8 mouse cellular contexts compared by ENCODE assay signal in genomic region chr4:114908829-114909601, GRCm38 (mm10). TPM values are rescaled to one million over a fixed set of nuclear protein-coding genes. Genes with fewer than 3 reads are reported as not detected.
DNase-seq lines count a peak whose midpoint lies in the region; ATAC-seq and TF ChIP-seq lines count a peak whose summit lies in the region.

Gene Foxd2 (minus strand): TSS chr4:114908873.

- intact Hi-C loops in heart, adult 2 months (cut with DNase I) = loop anchor here (5.0 kb wide), 2 partner anchors 78 to 148 kb away; partner anchors contain the start of genes Cmpk1 and Tal1

- peak within 1 kb of the TSS; percentile 84 for H3K4me2 ChIP-seq in liver, embryonic 15.5 days

- peak; percentile 42; the same call in 1 of the 2 replicates for TF ChIP-seq POLR2A in heart, adult 2 months (IDR thresholded peaks at IDR 0.05; ENCODE audit: insufficient read depth, low read depth, low read length)
- no peak for TF ChIP-seq POLR2A in kidney, adult 2 months (IDR thresholded peaks at IDR 0.05; ENCODE audit: low read depth, low read length)
- no peak for TF ChIP-seq POLR2A in testis, adult 2 months (IDR thresholded peaks at IDR 0.05; ENCODE audit: control insufficient read depth, low read depth, low read length)

- peak; percentile 81 for ATAC-seq in liver, embryonic 15.5 days (ENCODE audit: insufficient read depth)

- WGBS in embryonic facial prominence, embryonic 10.5 days = under 1% methylated on average over 62 of the region's 64 CpGs
- 1% methylated on average over 64 of the region's 64 CpGs for WGBS in heart, adult 2 months
- WGBS in kidney, adult 2 months = 2% methylated on average over 62 of the region's 64 CpGs
- under 1% methylated on average over 59 of the region's 64 CpGs for WGBS in liver, embryonic 15.5 days (ENCODE audit: insufficient replicate concordance)

- H3K27me3 ChIP-seq in embryonic facial prominence, embryonic 10.5 days (replicated peaks; ENCODE audit: low read depth, poor library complexity, severe bottlenecking) = peaks cover 100% of the 10 kb centered on the region
- peaks cover 18% of the 10 kb centered on the region for H3K27me3 ChIP-seq in heart, adult 2 months (ENCODE audit: control insufficient read depth, insufficient read depth, low read length)
- H3K27me3 ChIP-seq in kidney, adult 2 months (replicated peaks; ENCODE audit: control insufficient read depth, insufficient read depth, low read length) = peaks cover 2% of the 10 kb centered on the region
- H3K27me3 ChIP-seq in liver, embryonic 15.5 days = peaks cover 100% of the 10 kb centered on the region
- peaks cover 8% of the 10 kb centered on the region for H3K27me3 ChIP-seq in testis, adult 2 months (ENCODE audit: control insufficient read depth, insufficient read depth, low read length)

- peak; percentile 96 to 97 for DNase-seq in B cell, adult 2 months
- peak; percentile 85 for DNase-seq in adrenal gland, adult 8-10 months
- DNase-seq in embryonic facial prominence, embryonic 10.5 days (ENCODE audit: low spot score) = peak; percentile 97
- peak; percentile 91 to 92 for DNase-seq in heart, adult 2 months
- peak; percentile 90 for DNase-seq in kidney, adult 2 months
- peak; percentile 97 for DNase-seq in neural tube, embryonic 10.5 days (ENCODE audit: extremely low spot score, low spot score)

- H3K9ac ChIP-seq in heart, adult 2 months (ENCODE audit: low read depth, low read length) = peak within 1 kb of the TSS; percentile 85
- peak within 1 kb of the TSS; percentile 15; the same call in 1 of the 2 replicates for H3K9ac ChIP-seq in liver, embryonic 15.5 days

- H3K4me1 ChIP-seq in embryonic facial prominence, embryonic 10.5 days = peaks cover 79% of the 10 kb centered on the region
- no peaks in the 10 kb centered on the region; the same call in 1 of the 2 replicates for H3K4me1 ChIP-seq in heart, adult 2 months (ENCODE audit: control insufficient read depth, insufficient read depth, low read length)
- no peaks in the 10 kb centered on the region for H3K4me1 ChIP-seq in kidney, adult 2 months (ENCODE audit: control insufficient read depth, insufficient read depth, low read length)
- H3K4me1 ChIP-seq in liver, embryonic 15.5 days (replicated peaks) = peaks cover 27% of the 10 kb centered on the region
- H3K4me1 ChIP-seq in testis, adult 2 months (ENCODE audit: control insufficient read depth, insufficient read depth, low read length) = peaks cover 22% of the 10 kb centered on the region

- H3K4me3 ChIP-seq in embryonic facial prominence, embryonic 10.5 days = peak within 1 kb of the TSS; percentile 75
- H3K4me3 ChIP-seq in heart, adult 2 months = peak within 1 kb of the TSS; percentile 80
- H3K4me3 ChIP-seq in kidney, adult 2 months (ENCODE audit: insufficient read depth, low read depth, low read length) = peak within 1 kb of the TSS; percentile 68
- H3K4me3 ChIP-seq in liver, embryonic 15.5 days (replicated peaks) = peak within 1 kb of the TSS; percentile 58
- H3K4me3 ChIP-seq in testis, adult 2 months (ENCODE audit: control insufficient read depth, low read depth, low read length) = peak within 1 kb of the TSS; percentile 82

- H3K36me3 ChIP-seq in embryonic facial prominence, embryonic 10.5 days (replicated peaks) = no peaks in the 10 kb centered on the region; the same call in 1 of the 2 replicates
- no peaks in the 10 kb centered on the region for H3K36me3 ChIP-seq in heart, adult 2 months (ENCODE audit: control insufficient read depth, insufficient read depth, low read length)
- H3K36me3 ChIP-seq in kidney, adult 2 months (ENCODE audit: control insufficient read depth, insufficient read depth, low read length) = no peaks in the 10 kb centered on the region
- no peaks in the 10 kb centered on the region for H3K36me3 ChIP-seq in liver, embryonic 15.5 days (replicated peaks)
- no peaks in the 10 kb centered on the region for H3K36me3 ChIP-seq in testis, adult 2 months (ENCODE audit: control insufficient read depth, insufficient read depth, low read length)

- no peaks in the 10 kb centered on the region for H3K9me3 ChIP-seq in embryonic facial prominence, embryonic 10.5 days
- H3K9me3 ChIP-seq in liver, embryonic 15.5 days (replicated peaks) = no peaks in the 10 kb centered on the region

- TF ChIP-seq EP300 in heart, adult 2 months (IDR thresholded peaks at IDR 0.05; ENCODE audit: insufficient read depth, low read depth, low read length) = no peak

- peak within 1 kb of the TSS; percentile 92 for H3K27ac ChIP-seq in embryonic facial prominence, embryonic 10.5 days (replicated peaks)
- peak within 1 kb of the TSS; percentile 95 for H3K27ac ChIP-seq in heart, adult 2 months
- H3K27ac ChIP-seq in kidney, adult 2 months (ENCODE audit: insufficient read depth, low read depth, low read length) = peak within 1 kb of the TSS; percentile 70
- no peak within 1 kb of the TSS for H3K27ac ChIP-seq in liver, embryonic 15.5 days (replicated peaks)
- no peak within 1 kb of the TSS for H3K27ac ChIP-seq in testis, adult 2 months (ENCODE audit: control insufficient read depth, insufficient read depth, low read depth, low read length)

- H3K79me2 ChIP-seq in heart, adult 2 months (replicated peaks; ENCODE audit: control insufficient read depth, insufficient read depth, low read length) = no peaks in the 10 kb centered on the region

- peak; percentile 80 for TF ChIP-seq CTCF in heart, adult 2 months (IDR thresholded peaks at IDR 0.05)
- TF ChIP-seq CTCF in kidney, adult 2 months (conservative IDR thresholded peaks at IDR 0.05; ENCODE audit: insufficient read depth, insufficient read length, low read depth, low read length) = peak; percentile 75
- TF ChIP-seq CTCF in testis, adult 2 months (IDR thresholded peaks at IDR 0.05; ENCODE audit: control insufficient read depth, insufficient read depth, insufficient replicate concordance, low read depth, low read length) = peak; percentile 85; the same call in 1 of the 2 replicates

RNA-seq across cellular contexts. Expression of gene Foxd2, which starts in this region (rescaled TPM):
- 1 to 10 TPM; 2.0 to 4.2 (median 3.1) TPM for total RNA-seq in adrenal gland, adult 8-10 months (2022)
- 4.6 and 4.8 TPM in 2 replicates for polyA plus RNA-seq in embryonic facial prominence, embryonic 10.5 days (2016; fragmentation: Nextera tagmentation; extraction: Ambion mirVana)
- total RNA-seq in heart, adult 2 months (2021) = under 1 TPM; 0.16 to 0.32 TPM
- 0.14 and 0.15 TPM in 2 replicates for polyA plus RNA-seq in heart, adult 2 months (2012; rRNA removed)
- polyA plus RNA-seq in kidney, adult 2 months (2012; rRNA removed) = 1.5 and 1.7 TPM in 2 replicates
- not detected in 2 replicates for polyA plus RNA-seq in liver, embryonic 15.5 days (2015; fragmentation: Nextera tagmentation; extraction: Ambion mirVana)
- 0.22 and 0.37 TPM in 2 replicates for polyA plus RNA-seq in testis, adult 2 months (2012; rRNA removed)

Comparison
In these comparisons a context has a peak if more than half of its experiments do, and no peak if none do; other contexts are left out.
1. Peak in DNase-seq, H3K4me3 ChIP-seq, H3K27ac ChIP-seq and H3K9ac ChIP-seq in heart, adult 2 months; RNA of the gene not detected or under 1 TPM.
2. Peak in ATAC-seq, H3K4me3 ChIP-seq, H3K9ac ChIP-seq and H3K4me2 ChIP-seq in liver, embryonic 15.5 days; RNA of the gene not detected or under 1 TPM.
3. H3K27ac ChIP-seq: peak in embryonic facial prominence, embryonic 10.5 days (single experiment) and kidney, adult 2 months (single experiment); none in liver, embryonic 15.5 days (single experiment) and testis, adult 2 months (single experiment).
4. Peak in every context shown above with its lines, with median percentiles within 50 percentile points of each other: DNase-seq, H3K4me3 ChIP-seq and CTCF ChIP-seq.